Mouse (Mus musculus) small intestine, adult 2 months (tissue): ENCODE measurements around the gene Sptlc2. TPM values are rescaled to one million over a fixed set of nuclear protein-coding genes. Genes with fewer than 3 reads are reported as not detected.

ENCODE experiments used
- H3K27ac ChIP-seq: fragments of 200-500 bp; 2 replicates; pipeline ENCODE4 v1.5.1; 2012; ENCODE audit warnings: low read depth, low read length, control low read depth, inconsistent platforms; ENCODE audit not compliant: insufficient read depth
- H3K27me3 ChIP-seq: fragments of 200-500 bp; 2 replicates; pipeline ENCODE4 v1.6.1; 2012; ENCODE audit warnings: mild to moderate bottlenecking, moderate library complexity, low read length, inconsistent platforms; ENCODE audit not compliant: control insufficient read depth, insufficient read depth
- H3K36me3 ChIP-seq: fragments of 200-500 bp; 2 replicates; pipeline ENCODE4 v1.6.1; 2012; ENCODE audit warnings: mild to moderate bottlenecking, low read length, control low read depth, inconsistent platforms; ENCODE audit not compliant: control insufficient read depth, insufficient read depth
- H3K4me1 ChIP-seq: fragments of 200-500 bp; 2 replicates; pipeline ENCODE4 v1.6.1; 2012; ENCODE audit warnings: low read length, inconsistent platforms, mixed read lengths; ENCODE audit not compliant: control insufficient read depth, insufficient read depth, insufficient read length
- H3K4me3 ChIP-seq: fragments of 200-500 bp; 2 replicates; pipeline ENCODE4 v1.5.1; 2012; ENCODE audit warnings: low read depth, mild to moderate bottlenecking, control low read depth, inconsistent platforms, low read length, moderate library complexity
- CTCF ChIP-seq: fragments of 200-500 bp; IDR thresholded peaks from 2 replicates; pipeline ENCODE4 v1.5.1; 2012; ENCODE audit warnings: low read depth, mild to moderate bottlenecking, control low read depth, inconsistent platforms, low read length, moderate library complexity, mixed read lengths; ENCODE audit not compliant: insufficient replicate concordance, insufficient read length; ENCODE audit errors: extremely low read depth
- POLR2A ChIP-seq: fragments of 200-500 bp; IDR thresholded peaks from 2 replicates; pipeline ENCODE4 v1.6.1; 2012; ENCODE audit warnings: low read depth, mild to moderate bottlenecking, control low read depth, inconsistent platforms, low read length, moderate library complexity
- WGBS: fragments of 180-500 bp; shearing (Covaris S2); methylation state at CpG from one replicate; pipeline ENCODE4 v1.1.7; 2018; 5-methylcytosine and 5-hydroxymethylcytosine counted together
- polyA plus RNA-seq: library from polyadenylated mRNA; depleted of rRNA; stranded (reverse); fragments of >200 nt; gene quantifications from 2 replicates; pipeline ENCODE4 v1.2.3, GENCODE M21; 2012

Sptlc2 gene
- polyA plus RNA-seq, 1 experiment, result 13.5 TPM

DNA sequence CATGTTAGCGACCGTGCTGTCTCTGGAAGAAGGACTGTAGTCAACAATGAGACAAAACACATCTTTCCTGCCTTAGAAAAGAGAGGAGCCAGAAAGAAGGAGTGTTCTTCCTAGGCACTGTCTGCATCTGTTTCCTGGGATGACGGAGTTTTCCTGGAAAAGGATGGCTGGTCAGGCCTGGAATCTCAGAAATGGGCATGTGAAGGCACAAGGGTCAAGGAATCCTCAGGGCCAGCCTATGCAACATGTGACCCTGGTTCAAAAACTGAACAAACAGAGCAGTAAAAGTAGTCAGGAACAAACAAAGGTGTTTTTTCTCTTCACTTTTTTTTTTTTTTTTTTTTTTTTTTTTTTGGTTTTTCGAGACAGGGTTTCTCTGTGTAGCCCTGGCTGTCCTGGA is 9.0 kb upstream of the Sptlc2 start:
- no peak overlapping the region for H3K4me3 ChIP-seq
- 74% methylated on average over 4 of the region's 4 CpGs for WGBS
- no peaks in the 10 kb centered on the region for H3K36me3 ChIP-seq
- peaks cover 29% of the 10 kb centered on the region; the same call in 1 of the 2 replicates for H3K4me1 ChIP-seq
- 0 out of 2 replicates have a peak overlapping the region, but pooled peaks have one; percentile 6 for H3K27ac ChIP-seq
- TF ChIP-seq POLR2A (no peak), CTCF (no peak)
- no peaks in the 10 kb centered on the region for H3K27me3 ChIP-seq

DNA sequence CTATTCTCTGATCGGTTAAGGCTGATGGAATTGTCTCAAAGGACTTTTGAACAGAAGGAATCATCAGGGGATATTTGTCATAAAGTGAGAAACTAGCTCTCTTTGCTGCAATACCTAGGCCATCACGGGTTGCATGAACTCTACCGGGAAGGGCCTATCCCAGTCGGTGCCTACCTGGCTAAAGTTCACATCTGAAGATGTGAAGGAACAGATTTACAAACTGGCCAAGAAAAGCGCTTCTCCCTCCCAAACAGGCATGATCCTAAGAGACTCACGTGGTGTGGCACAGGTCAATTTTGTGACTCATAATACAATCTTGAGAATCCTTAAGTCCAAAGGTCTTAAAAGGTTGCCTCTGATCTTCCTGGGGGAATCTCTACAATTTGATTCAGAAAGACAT is 6.2 kb upstream of the Sptlc2 start:
- H3K4me3 ChIP-seq, result no peak overlapping the region
- peak overlapping the region; percentile 76 for H3K27ac ChIP-seq
- peaks cover 26% of the 10 kb centered on the region; the same call in 1 of the 2 replicates for H3K4me1 ChIP-seq
- TF ChIP-seq CTCF (no peak), POLR2A (no peak)
- no peaks in the 10 kb centered on the region for H3K27me3 ChIP-seq
- H3K36me3 ChIP-seq, result no peaks in the 10 kb centered on the region
- WGBS, result 46% methylated on average over 6 of the region's 6 CpGs

DNA sequence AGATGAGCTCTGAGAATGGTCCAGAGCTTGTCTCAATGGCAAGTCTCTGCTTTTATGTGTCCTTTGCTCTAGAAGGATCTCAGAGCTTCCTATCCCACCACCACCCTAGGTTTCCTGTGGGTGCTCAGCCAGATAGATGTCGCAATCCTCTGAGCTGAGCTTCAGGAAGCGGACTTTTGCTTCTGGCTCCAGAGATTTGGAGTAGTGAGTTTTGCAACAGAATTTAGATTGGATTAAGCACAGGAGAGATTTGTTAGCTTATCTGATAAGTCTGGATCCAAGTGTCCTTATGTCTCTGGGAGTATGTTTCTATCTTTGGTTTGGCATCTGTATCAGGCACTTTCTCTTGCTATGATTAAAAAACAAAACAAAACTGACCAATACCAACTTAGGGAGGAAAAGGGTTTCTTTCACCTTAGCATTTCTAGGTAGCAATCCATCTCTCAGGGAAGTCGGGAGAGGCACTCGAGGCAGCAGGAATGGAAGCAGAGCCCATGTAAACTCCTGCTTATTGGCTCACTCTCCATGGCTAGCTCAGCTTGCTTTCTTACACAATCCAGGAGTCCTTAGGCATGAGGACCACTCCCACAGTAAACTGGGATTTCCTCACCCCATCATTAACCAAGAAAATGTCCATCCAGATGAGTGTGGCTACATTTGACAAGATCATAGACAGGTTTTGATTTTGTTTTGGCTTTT is 5.4 kb upstream of the Sptlc2 start:
- Histone ChIP-seq H3K4me1 (peaks cover 21% of the 10 kb centered on the region; the same call in 1 of the 2 replicates), H3K4me3 (no peak overlapping the region), H3K27ac (peak overlapping the region; percentile 76), H3K27me3 (no peaks in the 10 kb centered on the region), H3K36me3 (no peaks in the 10 kb centered on the region)
- WGBS, result 55% methylated on average over 4 of the region's 4 CpGs
- no peak for TF ChIP-seq POLR2A
- no peak for TF ChIP-seq CTCF

DNA sequence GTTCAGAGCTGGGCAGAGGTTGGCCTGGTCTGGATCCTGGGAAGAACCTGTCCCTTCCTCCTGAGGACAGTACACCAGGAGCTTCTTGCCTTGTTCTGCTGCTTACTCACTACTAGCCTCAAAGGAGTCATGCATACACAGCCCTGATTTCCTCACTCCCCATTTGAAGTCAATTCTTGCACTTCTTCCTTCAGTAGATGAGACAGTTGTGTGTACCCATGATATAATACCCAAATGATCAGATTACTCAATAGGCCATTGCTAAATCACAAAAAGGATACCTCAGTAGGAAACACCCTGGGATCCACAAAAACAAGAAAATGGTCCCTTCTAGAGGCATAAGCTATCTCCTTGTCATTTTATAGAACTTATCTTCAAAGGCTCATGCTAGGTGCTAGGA is 3.2 kb upstream of the Sptlc2 start:
- Histone ChIP-seq H3K27me3 (no peaks in the 10 kb centered on the region), H3K36me3 (no peaks in the 10 kb centered on the region), H3K4me1 (peaks cover 13% of the 10 kb centered on the region; the same call in 1 of the 2 replicates), H3K27ac (no peak overlapping the region), H3K4me3 (no peak overlapping the region)
- TF ChIP-seq POLR2A, result no peak
- no peak for TF ChIP-seq CTCF

DNA sequence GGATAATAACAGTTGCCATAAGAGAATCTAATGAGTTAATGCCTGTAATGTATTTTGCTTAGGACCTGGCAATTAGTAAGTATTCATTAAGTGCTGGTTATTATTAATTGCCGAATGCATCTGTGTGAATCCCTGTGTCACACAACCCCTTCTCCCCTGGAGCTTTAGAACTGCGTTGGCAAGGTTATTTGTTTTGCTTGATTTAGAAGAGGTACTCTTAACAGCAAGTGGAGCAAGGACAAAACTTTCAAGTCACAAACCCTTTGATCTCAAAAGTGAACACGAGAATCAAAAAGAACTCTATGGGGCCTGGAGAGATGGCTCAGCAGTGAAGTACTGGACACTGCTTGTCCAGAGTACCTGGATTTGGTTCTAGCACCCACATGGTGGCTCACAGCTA is 1.1 kb upstream of the Sptlc2 start:
- Histone ChIP-seq H3K27ac (peak overlapping the region; percentile 79), H3K4me1 (peaks cover 10% of the 10 kb centered on the region; the same call in 1 of the 2 replicates), H3K4me3 (no peak overlapping the region), H3K27me3 (no peaks in the 10 kb centered on the region), H3K36me3 (peaks cover 3% of the 10 kb centered on the region; the same call in 1 of the 2 replicates)
- no peak for TF ChIP-seq CTCF
- no peak for TF ChIP-seq POLR2A
- 28% methylated on average over 3 of the region's 3 CpGs for WGBS

DNA sequence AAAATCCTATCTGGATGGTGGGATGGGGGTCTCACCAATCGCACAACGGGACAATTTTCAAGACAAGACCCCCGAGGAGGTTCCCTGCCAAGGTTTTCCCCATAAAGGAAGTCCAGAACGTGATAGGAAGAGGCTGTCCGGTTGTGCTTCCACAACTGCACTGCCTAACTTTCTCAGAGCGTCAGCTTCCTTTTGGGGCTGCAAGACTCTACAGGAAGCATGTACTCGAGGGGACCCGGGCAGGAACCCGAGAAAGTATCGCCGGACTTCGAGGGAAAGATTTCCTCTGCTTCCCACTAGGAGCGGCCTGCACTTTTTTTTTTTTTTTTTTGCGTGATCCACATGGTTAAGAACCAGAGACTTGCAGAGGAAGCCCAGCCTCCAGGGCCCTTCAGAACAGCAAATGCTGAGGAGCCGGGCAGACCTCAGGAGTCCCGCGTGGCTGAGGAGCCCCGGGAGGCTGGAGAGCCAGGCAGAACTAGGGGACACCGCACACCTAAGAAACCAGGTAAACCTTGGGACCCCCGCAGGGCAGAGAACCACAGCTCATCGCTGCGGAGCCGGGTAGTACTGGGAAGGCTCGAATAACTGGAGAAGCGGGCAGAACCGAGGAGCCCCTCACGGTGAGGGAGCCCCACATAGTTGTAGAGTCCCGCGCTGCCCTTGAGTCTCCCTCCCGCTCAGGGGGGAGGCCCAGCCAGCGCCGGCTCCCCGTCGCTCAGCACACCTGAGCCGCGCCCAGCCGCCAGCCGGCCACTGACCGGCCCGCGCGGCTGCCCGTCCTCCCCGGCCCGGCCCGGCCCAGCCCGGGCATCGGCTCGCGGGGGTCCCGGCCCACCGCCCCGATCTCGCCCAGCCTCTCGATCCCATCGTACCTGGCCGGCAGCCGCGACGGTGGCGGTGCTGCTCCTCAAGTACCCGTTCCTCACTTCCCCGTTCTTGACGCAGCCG is 709 bp downstream of the Sptlc2 start:
- under 1% methylated on average over 65 of the region's 65 CpGs for WGBS
- H3K27ac ChIP-seq, result peak overlapping the region; percentile 88
- TF ChIP-seq POLR2A, result no peak
- TF ChIP-seq CTCF, result no peak

DNA sequence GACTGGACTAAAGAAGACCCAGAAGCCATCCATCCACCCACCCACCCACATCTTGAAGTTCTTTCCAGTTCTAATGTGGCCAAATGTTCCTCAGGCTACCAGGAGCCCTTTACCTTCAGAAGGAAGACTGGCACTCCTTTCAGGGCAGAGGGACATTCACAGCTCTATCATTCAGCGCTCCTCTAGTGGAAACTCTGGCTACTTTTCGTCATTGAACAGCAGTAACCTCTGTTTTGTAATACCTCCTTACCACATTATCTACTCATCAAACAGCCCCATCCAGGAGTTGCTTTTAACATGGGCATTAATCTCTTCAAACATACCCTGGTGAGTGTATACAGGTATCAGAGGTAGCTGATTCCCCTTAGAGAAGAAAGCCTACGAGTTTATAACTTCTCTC is 3.1 kb downstream of the Sptlc2 start:
- 83% methylated on average over 3 of the region's 3 CpGs for WGBS
- TF ChIP-seq POLR2A (no peak), CTCF (no peak)
- H3K4me3 ChIP-seq, result no peak overlapping the region

More for the DNA sequence above, 709 bp downstream of the Sptlc2 start:
- peaks cover 4% of the 10 kb centered on the region; the same call in 1 of the 2 replicates for H3K4me1 ChIP-seq
- H3K36me3 ChIP-seq, result peaks cover 3% of the 10 kb centered on the region; the same call in 1 of the 2 replicates
- H3K4me3 ChIP-seq, result peak overlapping the region; percentile 95
- H3K27me3 ChIP-seq, result no peaks in the 10 kb centered on the region

More for the DNA sequence above, 3.1 kb downstream of the Sptlc2 start:
- Histone ChIP-seq H3K4me1 (peaks cover 11% of the 10 kb centered on the region; the same call in 1 of the 2 replicates), H3K27ac (no peak overlapping the region), H3K27me3 (no peaks in the 10 kb centered on the region), H3K36me3 (peaks cover 5% of the 10 kb centered on the region)
